In genomic region chr11:119650456-119650855, GRCm38 (mm10) we compare ENCODE assay signal across 18 mouse cellular contexts.
"Had no signal": no experiment of that assay in that cellular context is flagged by ENCODE, and none has a peak within 500 bp of the region (broad histone marks: within the 10 kb centered on the region; RNA-seq: fewer than 3 reads in every experiment).

No protein-coding gene starts in this region.

- H3K9ac ChIP-seq: intestine, embryonic 15.5 days; limb, embryonic 12.5 days; liver, embryonic 13.5 days; lung, embryonic 14.5 days; stomach, embryonic 15.5 days had no signal

- H3K4me3 ChIP-seq: intestine, embryonic 15.5 days; layer of hippocampus, adult 2 months; left cerebral cortex, adult 2 months; limb, embryonic 12.5 days; liver, embryonic 13.5 days; stomach, embryonic 15.5 days had no signal

- H3K27ac ChIP-seq: intestine, embryonic 15.5 days; layer of hippocampus, adult 2 months; left cerebral cortex, adult 2 months; limb, embryonic 12.5 days; liver, embryonic 13.5 days; macrophage; stomach, embryonic 15.5 days had no signal

- ATAC-seq: hindbrain, embryonic 16.5 days; intestine, embryonic 15.5 days had no signal

- H3K4me1 ChIP-seq: intestine, embryonic 15.5 days; stomach, embryonic 15.5 days had no signal

- H3K27me3 ChIP-seq: intestine, embryonic 15.5 days; limb, embryonic 12.5 days; liver, embryonic 13.5 days; stomach, embryonic 15.5 days had no signal

- H3K4me2 ChIP-seq: intestine, embryonic 15.5 days; limb, embryonic 12.5 days; liver, embryonic 13.5 days; lung, embryonic 14.5 days; stomach, embryonic 15.5 days had no signal

- DNase-seq: kidney, adult 11 months; kidney, adult 8-10 months; kidney, postnatal 25 days; layer of hippocampus, postnatal 36 days; liver, embryonic 13.5 days; lung, embryonic 14.5 days; right cerebral cortex, adult 18-20 months; right cerebral cortex, postnatal 14 days; right cerebral cortex, postnatal 4 days; spleen, adult 18-20 months; thymus, postnatal 25 days had no signal

- H3K36me3 ChIP-seq: intestine, embryonic 15.5 days; limb, embryonic 12.5 days; liver, embryonic 13.5 days; stomach, embryonic 15.5 days had no signal

- H3K9me3 ChIP-seq: intestine, embryonic 15.5 days; limb, embryonic 12.5 days; liver, embryonic 13.5 days; stomach, embryonic 15.5 days had no signal
